Mouse (Mus musculus): ENCODE results near the gene Zfp62. TPM values are rescaled to one million over a fixed set of nuclear protein-coding genes. Genes with fewer than 3 reads are reported as not detected.
"Not testable (repeated sequence)": the region's sequence is repeated elsewhere in the genome, so short reads cannot be mapped to it uniquely, and the experiment has no call there.

Zfp62 gene
- polyA plus RNA-seq, 1 experiment from 2014 or later, result 31.0 TPM

- 1% methylated on average over 7 of the region's 7 CpGs for WGBS
- no peaks in the 10 kb centered on the region for H3K4me1 ChIP-seq
- H3K9ac ChIP-seq, result no peak overlapping the region
- H3K27me3 ChIP-seq (replicated peaks), result no peaks in the 10 kb centered on the region
- no peak overlapping the region for H3K4me3 ChIP-seq (replicated peaks)
- no peak overlapping the region for H3K4me2 ChIP-seq
- no peak overlapping the region for H3K27ac ChIP-seq
- no peaks in the 10 kb centered on the region for H3K36me3 ChIP-seq
- ATAC-seq (ENCODE audit: insufficient read depth, low FRiP score, low read depth), result no peak
- H3K9me3 ChIP-seq, result no peaks in the 10 kb centered on the region
Observed at GRCm38 (mm10) chr11:49189737-49190136, 13.4 kb upstream of the Zfp62 start.

- H3K27me3 ChIP-seq (replicated peaks), result no peaks in the 10 kb centered on the region
- ATAC-seq (ENCODE audit: insufficient read depth, low FRiP score, low read depth), result no peak
- no peak overlapping the region for H3K4me2 ChIP-seq
- H3K27ac ChIP-seq, result no peak overlapping the region
- H3K9ac ChIP-seq, result no peak overlapping the region
- no peaks in the 10 kb centered on the region for H3K36me3 ChIP-seq
- no peaks in the 10 kb centered on the region for H3K9me3 ChIP-seq
- WGBS, result 48% methylated on average over 2 of the region's 2 CpGs
- no peak overlapping the region for H3K4me3 ChIP-seq (replicated peaks)
- no peaks in the 10 kb centered on the region for H3K4me1 ChIP-seq
Observed at GRCm38 (mm10) chr11:49191083-49191482, 12.0 kb upstream of the Zfp62 start.

- H3K27me3 ChIP-seq (replicated peaks); H3K4me3 ChIP-seq (replicated peaks); H3K4me2 ChIP-seq; H3K9me3 ChIP-seq; H3K9ac ChIP-seq; ATAC-seq (ENCODE audit: insufficient read depth, low FRiP score, low read depth); H3K27ac ChIP-seq; H3K36me3 ChIP-seq; H3K4me1 ChIP-seq: not testable (repeated sequence)
- 92% methylated on average over 9 of the region's 9 CpGs for WGBS
Observed at GRCm38 (mm10) chr11:49194771-49195170, 8.3 kb upstream of the Zfp62 start.

- Histone ChIP-seq H3K4me2 (no peak overlapping the region), H3K27me3 (replicated peaks) (no peaks in the 10 kb centered on the region), H3K9ac (no peak overlapping the region), H3K9me3 (no peaks in the 10 kb centered on the region), H3K4me3 (replicated peaks) (no peak overlapping the region), H3K4me1 (no peaks in the 10 kb centered on the region), H3K27ac (no peak overlapping the region), H3K36me3 (no peaks in the 10 kb centered on the region)
- ATAC-seq (ENCODE audit: insufficient read depth, low FRiP score, low read depth), result no peak
- WGBS, result 85% methylated on average over 7 of the region's 7 CpGs
Observed at GRCm38 (mm10) chr11:49195819-49196322, 7.2 kb upstream of the Zfp62 start.

- Histone ChIP-seq H3K4me3 (replicated peaks) (no peak overlapping the region), H3K27me3 (replicated peaks) (no peaks in the 10 kb centered on the region), H3K27ac (no peak overlapping the region), H3K36me3 (no peaks in the 10 kb centered on the region), H3K9me3 (no peaks in the 10 kb centered on the region), H3K4me1 (peaks cover 3% of the 10 kb centered on the region; the same call in 1 of the 2 replicates), H3K4me2 (no peak overlapping the region), H3K9ac (no peak overlapping the region)
- no peak for ATAC-seq (ENCODE audit: insufficient read depth, low FRiP score, low read depth)
Observed at GRCm38 (mm10) chr11:49200666-49201065, 2.4 kb upstream of the Zfp62 start.

GRCm38 (mm10) chr11:49201142-49201541 is 1.9 kb upstream of the Zfp62 start:
- Histone ChIP-seq H3K4me2 (no peak overlapping the region), H3K27ac (no peak overlapping the region), H3K4me1 (peaks cover 3% of the 10 kb centered on the region; the same call in 1 of the 2 replicates), H3K9me3 (no peaks in the 10 kb centered on the region), H3K27me3 (replicated peaks) (no peaks in the 10 kb centered on the region), H3K36me3 (no peaks in the 10 kb centered on the region), H3K9ac (no peak overlapping the region), H3K4me3 (replicated peaks) (no peak overlapping the region)
- ATAC-seq (ENCODE audit: insufficient read depth, low FRiP score, low read depth), result no peak

- Histone ChIP-seq H3K36me3 (no peaks in the 10 kb centered on the region), H3K9me3 (no peaks in the 10 kb centered on the region), H3K9ac (no peak overlapping the region), H3K4me1 (peaks cover 3% of the 10 kb centered on the region; the same call in 1 of the 2 replicates), H3K27ac (peak overlapping the region; percentile 99; the same call in 1 of the 2 replicates), H3K4me3 (replicated peaks) (peak overlapping the region; percentile 85), H3K27me3 (replicated peaks) (no peaks in the 10 kb centered on the region), H3K4me2 (peak overlapping the region; percentile 62)
- no peak for ATAC-seq (ENCODE audit: insufficient read depth, low FRiP score, low read depth)
- 51% methylated on average over 2 of the region's 2 CpGs for WGBS
Observed at GRCm38 (mm10) chr11:49202071-49202470, 1.0 kb upstream of the Zfp62 start.

DNA sequence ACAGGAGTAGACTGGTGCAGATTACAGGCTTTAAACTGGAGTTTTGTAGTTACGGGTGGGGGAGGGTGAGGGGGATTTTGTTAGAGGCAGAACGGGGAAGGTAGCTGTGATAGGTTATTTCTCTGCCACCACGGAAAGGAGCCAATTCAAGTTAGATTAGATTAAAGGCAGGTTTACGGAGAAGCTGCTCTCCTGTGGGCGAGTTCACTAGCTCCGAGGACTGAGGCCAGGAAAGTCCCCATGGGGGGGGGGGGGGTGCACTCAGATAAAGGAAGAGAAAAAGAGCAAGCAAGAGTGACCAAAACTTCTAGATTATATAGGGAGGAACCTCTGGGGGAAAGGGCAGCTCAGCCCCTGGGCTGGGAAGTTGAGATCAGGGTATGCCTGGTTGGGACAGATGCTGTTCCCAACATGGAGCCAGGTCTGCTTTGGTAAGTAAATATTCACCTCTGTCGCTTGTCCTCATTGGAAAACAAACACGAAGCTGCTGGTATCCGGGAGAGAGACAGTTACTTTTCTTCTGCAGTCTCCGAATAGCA is 500 bp upstream of the Zfp62 start:
- Histone ChIP-seq H3K36me3 (no peaks in the 10 kb centered on the region), H3K9me3 (no peaks in the 10 kb centered on the region), H3K4me2 (peak overlapping the region; percentile 62), H3K9ac (peak overlapping the region; percentile 93), H3K4me1 (peaks cover 3% of the 10 kb centered on the region; the same call in 1 of the 2 replicates), H3K4me3 (replicated peaks) (peak overlapping the region; percentile 85), H3K27ac (peak overlapping the region; percentile 99), H3K27me3 (replicated peaks) (no peaks in the 10 kb centered on the region)
- ATAC-seq (ENCODE audit: insufficient read depth, low FRiP score, low read depth), result peak; percentile 12; the same call in 1 of the 2 replicates
- 2% methylated on average over 10 of the region's 10 CpGs for WGBS

GRCm38 (mm10) chr11:49203771-49204497 is 842 bp downstream of the Zfp62 start:
- Histone ChIP-seq H3K4me2 (peak overlapping the region; percentile 62), H3K27me3 (replicated peaks) (no peaks in the 10 kb centered on the region), H3K9me3 (no peaks in the 10 kb centered on the region), H3K4me1 (peaks cover 3% of the 10 kb centered on the region; the same call in 1 of the 2 replicates), H3K9ac (peak overlapping the region; percentile 93), H3K36me3 (no peaks in the 10 kb centered on the region), H3K4me3 (replicated peaks) (peak overlapping the region; percentile 85), H3K27ac (peak overlapping the region; percentile 99)
- WGBS, result under 1% methylated on average over 24 of the region's 24 CpGs
- peak; percentile 61 for ATAC-seq (ENCODE audit: insufficient read depth, low FRiP score, low read depth)

GRCm38 (mm10) chr11:49205080-49205590 is 2.0 kb downstream of the Zfp62 start:
- no peaks in the 10 kb centered on the region for H3K27me3 ChIP-seq (replicated peaks)
- no peak overlapping the region for H3K27ac ChIP-seq
- 0 out of 2 replicates have a peak overlapping the region, but pooled peaks have one; percentile 62 for H3K4me2 ChIP-seq
- 78% methylated on average over 6 of the region's 6 CpGs for WGBS
- H3K9me3 ChIP-seq, result no peaks in the 10 kb centered on the region
- ATAC-seq (ENCODE audit: insufficient read depth, low FRiP score, low read depth), result no peak
- no peak overlapping the region for H3K4me3 ChIP-seq (replicated peaks)
- no peaks in the 10 kb centered on the region for H3K36me3 ChIP-seq
- H3K4me1 ChIP-seq, result peaks cover 3% of the 10 kb centered on the region; the same call in 1 of the 2 replicates
- no peak overlapping the region for H3K9ac ChIP-seq

DNA sequence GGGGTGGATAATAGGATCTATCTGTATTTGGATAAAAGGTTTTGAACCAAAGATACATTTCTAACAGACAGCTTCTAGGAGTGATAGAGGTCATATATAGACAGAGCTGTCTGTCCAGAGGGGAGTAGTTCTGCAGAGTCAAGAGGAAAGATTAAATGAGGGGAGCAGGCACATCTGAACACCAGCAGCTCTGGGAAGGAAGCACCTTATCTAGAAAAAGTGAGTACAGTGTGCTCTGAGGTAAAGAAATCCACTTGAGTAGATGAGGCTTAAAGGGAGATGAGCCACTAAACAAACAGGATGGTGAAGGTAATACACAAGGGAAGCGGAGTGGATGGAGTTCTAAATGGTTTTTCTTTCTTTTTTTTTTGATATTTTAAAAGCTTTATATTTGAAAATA is 4.4 kb downstream of the Zfp62 start:
- H3K4me1 ChIP-seq, result peaks cover 3% of the 10 kb centered on the region; the same call in 1 of the 2 replicates
- no peak for ATAC-seq (ENCODE audit: insufficient read depth, low FRiP score, low read depth)
- 93% methylated on average over 1 of the region's 1 CpGs for WGBS

DNA sequence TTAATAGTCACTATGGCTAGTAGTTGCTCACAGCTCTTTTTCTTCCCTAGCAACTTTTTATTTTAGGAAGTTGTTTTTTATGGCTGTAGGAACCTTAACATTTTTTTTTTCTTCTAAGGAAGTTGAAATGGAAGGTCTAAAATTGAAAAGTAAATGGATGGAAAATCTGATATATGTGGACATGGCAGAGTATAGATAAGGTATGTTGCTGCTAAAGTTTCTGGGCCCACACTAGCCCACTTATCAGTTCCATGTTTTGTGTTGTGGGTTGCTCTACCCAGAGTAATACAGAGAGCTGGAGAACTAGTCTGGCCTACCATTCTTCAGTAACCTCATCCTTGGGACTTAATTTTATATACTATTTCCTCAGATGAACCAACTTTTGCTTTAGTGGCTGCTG is 9.5 kb downstream of the Zfp62 start:
- no peak overlapping the region for H3K4me2 ChIP-seq
- ATAC-seq (ENCODE audit: insufficient read depth, low FRiP score, low read depth), result no peak
- H3K4me1 ChIP-seq, result no peaks in the 10 kb centered on the region
- H3K9me3 ChIP-seq, result no peaks in the 10 kb centered on the region
- H3K27me3 ChIP-seq (replicated peaks), result no peaks in the 10 kb centered on the region
- H3K9ac ChIP-seq, result no peak overlapping the region
- peaks cover 27% of the 10 kb centered on the region for H3K36me3 ChIP-seq
- no peak overlapping the region for H3K27ac ChIP-seq
- no peak overlapping the region for H3K4me3 ChIP-seq (replicated peaks)

More for the DNA sequence above, 4.4 kb downstream of the Zfp62 start:
- no peak overlapping the region for H3K4me3 ChIP-seq (replicated peaks)
- no peaks in the 10 kb centered on the region for H3K27me3 ChIP-seq (replicated peaks)
- H3K4me2 ChIP-seq, result no peak overlapping the region
- no peak overlapping the region for H3K9ac ChIP-seq
- no peaks in the 10 kb centered on the region for H3K9me3 ChIP-seq
- no peak overlapping the region for H3K27ac ChIP-seq
- no peaks in the 10 kb centered on the region for H3K36me3 ChIP-seq
